Mouse (Mus musculus) stomach, postnatal 0 days (tissue): Measurements from ENCODE around the gene Srm.

ENCODE experiments used
- CTCF ChIP-seq: IDR thresholded peaks from 2 replicates; pipeline ENCODE4 v1.5.1; 2016; ENCODE audit warnings: antibody characterized with exemption, low read depth, mild to moderate bottlenecking, moderate library complexity
- EP300 ChIP-seq: optimal IDR thresholded peaks from 2 replicates; pipeline ENCODE3; 2016; ENCODE audit warnings: antibody characterized with exemption

- TF ChIP-seq EP300 (no peak), CTCF (no peak)
These were observed 28.5 kb downstream of the Srm start for GRCm38 (mm10) chr4:148619805-148620204.
